Mouse (Mus musculus): ENCODE results near the gene Cfh. TPM values are rescaled to one million over a fixed set of nuclear protein-coding genes. Genes with fewer than 3 reads are reported as not detected.

The Cfh gene
- polyA plus RNA-seq, 1 experiment from 2014 or later: 3.1 TPM

Other genes starting within 250 kb of the Cfh start
- 0.15 and 0.23 TPM in 2 replicates for gene Kcnt2, start 62.4 kb upstream of the Cfh start, polyA plus RNA-seq (2016; fragmentation: Nextera tagmentation; extraction: Ambion mirVana)

Measured in liver, embryonic 12.5 days (tissue).